Mouse (Mus musculus) brain, embryonic 14.5 days (tissue): Measurements from ENCODE around the gene Dock4.

Source experiments
- CTCF ChIP-seq: fragments of 200-500 bp; IDR thresholded peaks from 2 replicates; pipeline ENCODE4 v1.5.1; 2012; ENCODE audit warnings: inconsistent platforms, mild to moderate bottlenecking, moderate library complexity, borderline replicate concordance; ENCODE audit not compliant: insufficient read depth, insufficient read length; ENCODE audit errors: extremely low read depth
- POLR2A ChIP-seq: fragments of 200-500 bp; IDR thresholded peaks from 2 replicates; pipeline ENCODE4 v1.6.1; 2012; ENCODE audit warnings: mild to moderate bottlenecking, inconsistent platforms, borderline replicate concordance; ENCODE audit not compliant: poor library complexity, insufficient read depth, insufficient read length, severe bottlenecking; ENCODE audit errors: extremely low read depth

GRCm38 (mm10) chr12:40828025-40828424, 382.3 kb downstream of the Dock4 start:
- no peak for TF ChIP-seq CTCF
- TF ChIP-seq POLR2A = no peak
